Mouse (Mus musculus) bone marrow, adult 2 months (tissue): Measurements from ENCODE around the gene Zfp113. TPM values are rescaled to one million over a fixed set of nuclear protein-coding genes. Genes with fewer than 3 reads are reported as not detected.

Experiments used
- H3K27ac ChIP-seq: fragments of 200-500 bp; 2 replicates; pipeline ENCODE4 v1.5.1; 2012; ENCODE audit warnings: low read depth, mild to moderate bottlenecking, control low read depth, inconsistent platforms, low read length; ENCODE audit not compliant: control insufficient read depth, poor library complexity, insufficient read depth
- H3K4me1 ChIP-seq: fragments of 200-500 bp; 2 replicates; pipeline ENCODE4 v1.6.1; 2011; ENCODE audit warnings: low read length; ENCODE audit not compliant: control insufficient read depth, insufficient read depth
- H3K4me3 ChIP-seq: fragments of 200-500 bp; replicated peaks from 2 replicates; pipeline ENCODE3; 2011; ENCODE audit warnings: mild to moderate bottlenecking, low read depth, low read length, control low read depth; ENCODE audit not compliant: control insufficient read depth
- CTCF ChIP-seq: fragments of 200-500 bp; IDR thresholded peaks from 2 replicates; pipeline ENCODE4 v1.5.1; 2011; ENCODE audit warnings: low read length, control low read depth; ENCODE audit not compliant: control insufficient read depth, insufficient read depth
- POLR2A ChIP-seq: fragments of 200-500 bp; IDR thresholded peaks from 2 replicates; pipeline ENCODE4 v1.6.1; 2011; ENCODE audit warnings: low read depth, mild to moderate bottlenecking, control low read depth, low read length, borderline replicate concordance; ENCODE audit not compliant: control insufficient read depth
- WGBS: fragments of 180-500 bp; shearing (Covaris S2); methylation state at CpG from one replicate; pipeline ENCODE4 v1.1.7; 2018; 5-methylcytosine and 5-hydroxymethylcytosine counted together
- polyA plus RNA-seq: library from polyadenylated mRNA; stranded (reverse); fragments of >200 nt; gene quantifications from 2 replicates; pipeline ENCODE4 v1.2.4, GENCODE M21; 2011; ENCODE audit warnings: low replicate concordance; ENCODE audit not compliant: missing spikeins, insufficient read depth, insufficient read length

The Zfp113 gene
- polyA plus RNA-seq, result 2.2 and 2.7 TPM in 2 replicates

- H3K4me3 ChIP-seq, result peak within 1 kb of the TSS; percentile 82
- H3K27ac ChIP-seq, result peak within 1 kb of the TSS; percentile 47
- no peaks in the 10 kb centered on the region; the same call in 1 of the 2 replicates for H3K4me1 ChIP-seq
- WGBS, result under 1% methylated on average over 31 of the region's 31 CpGs
- TF ChIP-seq CTCF, result peak; percentile 97
- TF ChIP-seq POLR2A, result peak; percentile 51; the same call in 1 of the 2 replicates
Observed at GRCm38 (mm10) chr5:138155443-138155976, at the start of gene Zfp113. Gene Zfp113, minus strand, starts transcription at chr5:138155744.

- WGBS, result 87% methylated on average over 3 of the region's 3 CpGs
- no peak overlapping the region for H3K4me3 ChIP-seq
- no peaks in the 10 kb centered on the region for H3K4me1 ChIP-seq
- no peak for TF ChIP-seq POLR2A
- TF ChIP-seq CTCF, result no peak
- H3K27ac ChIP-seq, result no peak overlapping the region
Observed at GRCm38 (mm10) chr5:138202086-138202485, 46.5 kb upstream of the Zfp113 start.

DNA sequence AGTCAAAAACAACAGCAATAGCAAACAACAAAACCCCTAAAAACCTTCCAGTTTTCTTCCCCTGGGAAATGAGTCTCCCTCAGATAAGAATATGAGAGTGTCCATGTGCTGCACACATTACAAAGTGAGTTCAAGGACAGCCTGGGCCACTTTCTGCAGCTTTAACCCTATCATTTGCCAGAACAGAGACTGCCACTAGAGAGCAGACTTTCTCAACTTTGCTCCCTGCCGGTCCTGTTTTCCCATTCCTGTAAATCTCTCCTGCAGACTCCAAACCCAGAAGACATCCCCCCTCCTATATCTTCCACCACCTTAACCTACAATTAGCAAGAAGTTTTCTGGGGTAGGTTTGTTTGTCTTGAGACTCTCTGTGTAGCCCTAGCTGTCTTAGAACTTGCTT lies 44.0 kb upstream of the Zfp113 start:
- 8% methylated on average over 1 of the region's 1 CpGs for WGBS
- TF ChIP-seq CTCF, result no peak
- Histone ChIP-seq H3K4me1 (no peaks in the 10 kb centered on the region), H3K27ac (no peak overlapping the region), H3K4me3 (no peak overlapping the region)

DNA sequence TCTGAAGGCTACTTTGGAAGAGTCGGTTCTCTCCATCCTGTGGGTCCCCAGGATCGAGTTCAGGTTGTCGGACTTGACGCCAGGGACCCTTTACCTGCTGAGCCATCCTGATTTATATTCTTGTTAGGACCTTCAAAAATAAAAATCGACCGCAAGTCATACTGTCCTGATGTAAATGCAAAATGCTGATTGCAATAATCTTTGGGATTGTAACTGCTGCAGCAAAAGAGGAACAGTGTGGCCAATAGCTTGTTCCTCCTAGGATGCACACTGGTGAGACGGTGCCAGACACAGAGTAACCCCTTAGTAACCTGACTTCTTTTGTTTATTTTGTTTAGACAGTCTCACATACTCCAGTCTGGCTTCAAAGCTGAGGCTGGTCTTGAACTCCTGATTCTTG lies 39.9 kb upstream of the Zfp113 start:
- 24% methylated on average over 7 of the region's 7 CpGs for WGBS
- no peak overlapping the region for H3K27ac ChIP-seq
- no peaks in the 10 kb centered on the region; the same call in 1 of the 2 replicates for H3K4me1 ChIP-seq
- no peak for TF ChIP-seq CTCF
- TF ChIP-seq POLR2A, result no peak
- peak overlapping the region; percentile 48 for H3K4me3 ChIP-seq

DNA sequence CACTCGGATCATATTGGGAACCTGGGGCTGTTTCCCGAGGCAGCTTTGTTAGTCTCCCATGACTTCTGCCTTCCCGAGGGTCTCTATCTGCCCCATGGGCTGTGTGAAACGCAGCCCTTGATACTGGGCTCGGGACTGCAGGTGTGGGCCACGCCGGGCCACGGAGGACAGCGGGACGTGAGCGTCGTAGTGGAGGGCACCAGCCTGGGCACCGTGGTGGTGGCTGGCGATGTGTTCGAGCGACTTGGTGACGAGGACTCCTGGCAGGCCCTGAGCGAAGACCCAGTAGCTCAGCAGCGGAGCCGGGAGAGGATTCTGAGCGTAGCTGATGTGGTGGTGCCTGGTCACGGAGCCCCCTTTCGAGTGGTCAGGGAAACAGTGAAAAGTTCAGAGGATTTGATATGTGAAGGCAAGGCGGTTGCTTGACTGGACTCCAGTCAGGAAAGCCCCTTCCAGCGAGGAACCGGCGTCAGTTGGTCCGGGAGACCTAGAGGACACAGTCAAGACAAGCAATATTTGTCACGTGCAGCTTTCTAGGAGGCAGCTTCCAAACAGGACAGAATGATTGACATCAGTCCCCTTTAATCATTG lies 39.3 kb upstream of the Zfp113 start:
- peak overlapping the region; percentile 77 for H3K27ac ChIP-seq
- peak overlapping the region; percentile 93 for H3K4me3 ChIP-seq
- WGBS, result 1% methylated on average over 29 of the region's 29 CpGs
- no peak; the same call in 1 of the 2 replicates for TF ChIP-seq POLR2A
- TF ChIP-seq CTCF, result no peak
- H3K4me1 ChIP-seq, result no peaks in the 10 kb centered on the region; the same call in 1 of the 2 replicates

- whole genome bisulfite sequencing, result 1% methylated on average over 54 of the region's 54 CpGs
- Histone ChIP-seq H3K27ac (peak within 1 kb of the TSS; percentile 77), H3K4me3 (peak within 1 kb of the TSS; percentile 93), H3K4me1 (no peaks in the 10 kb centered on the region; the same call in 1 of the 2 replicates)
- TF ChIP-seq CTCF (no peak), POLR2A (peak; percentile 78; the same call in 1 of the 2 replicates)
Observed at GRCm38 (mm10) chr5:138193771-138194727, 38.5 kb upstream of the Zfp113 start, which contains the start of gene Mblac1. Gene Mblac1, plus strand, starts transcription at chr5:138194314.

GRCm38 (mm10) chr5:138187661-138188306 lies 32.2 kb upstream of the Zfp113 start:
- Histone ChIP-seq H3K27ac (0 out of 2 replicates have a peak overlapping the region, but pooled peaks have one; percentile 10), H3K4me3 (peak overlapping the region; percentile 80), H3K4me1 (no peaks in the 10 kb centered on the region; the same call in 1 of the 2 replicates)
- no peak for TF ChIP-seq CTCF
- TF ChIP-seq POLR2A, result no peak
- 0% methylated on average over 10 of the region's 10 CpGs for WGBS
